Mouse (Mus musculus) midbrain, embryonic 11.5 days (tissue): Measurements from ENCODE around the gene Emilin2. TPM values are rescaled to one million over a fixed set of nuclear protein-coding genes. Genes with fewer than 3 reads are reported as not detected.
A peak's percentile ranks its signal among the peaks of the same experiment; 100 is the strongest.

Experiments
- ATAC-seq: fragments of 200-750 bp; cut with Nextera tagmentation; 2 replicates; pipeline ENCODE4 v1.8.0; 2017; ENCODE audit warnings: moderate TSS enrichment, moderate library complexity; ENCODE audit not compliant: low FRiP score
- DNase-seq: peaks from one replicate; pipeline ENCODE4 v3.0.0; 2015; ENCODE audit warnings: low spot score; ENCODE audit errors: missing footprints
- H3K27ac ChIP-seq: fragments of 300-500 bp; sonication (generic); 2 replicates; pipeline ENCODE4 v1.5.1; 2014; ENCODE audit warnings: low read depth, low read length
- H3K27me3 ChIP-seq: fragments of 300-500 bp; sonication (generic); 2 replicates; pipeline ENCODE4 v1.6.1; 2014; ENCODE audit warnings: mild to moderate bottlenecking, low read length, moderate library complexity, mixed read lengths; ENCODE audit not compliant: control insufficient read depth, insufficient read depth
- H3K36me3 ChIP-seq: fragments of 300-500 bp; sonication (generic); 2 replicates; pipeline ENCODE4 v1.6.1; 2014; ENCODE audit warnings: mild to moderate bottlenecking, low read length, moderate library complexity, mixed read lengths; ENCODE audit not compliant: control insufficient read depth, insufficient read depth
- H3K4me1 ChIP-seq: fragments of 300-500 bp; sonication (generic); 2 replicates; pipeline ENCODE4 v1.6.1; 2014; ENCODE audit warnings: low read length; ENCODE audit not compliant: control insufficient read depth, insufficient read depth
- H3K4me2 ChIP-seq: fragments of 300-500 bp; sonication (generic); 2 replicates; pipeline ENCODE4 v1.6.1; 2014; ENCODE audit warnings: mild to moderate bottlenecking, moderate library complexity
- H3K4me3 ChIP-seq: fragments of 300-500 bp; sonication (generic); 2 replicates; pipeline ENCODE4 v1.5.1; 2014; ENCODE audit warnings: low read depth, low read length
- H3K9ac ChIP-seq: fragments of 300-500 bp; sonication (generic); 2 replicates; pipeline ENCODE4 v1.6.1; 2014; ENCODE audit warnings: low read length
- H3K9me3 ChIP-seq: fragments of 300-500 bp; sonication (generic); 2 replicates; pipeline ENCODE4 v1.6.1; 2016; ENCODE audit warnings: low read length; ENCODE audit not compliant: control insufficient read depth
- WGBS: fragments of 180-500 bp; shearing (Covaris S2); extraction: QIAGEN DNeasy Blood & Tissue Kit; methylation state at CpG from one replicate; pipeline ENCODE4 v1.1.7; 2014; 5-methylcytosine and 5-hydroxymethylcytosine counted together
- polyA plus RNA-seq: library from polyadenylated mRNA; unstranded; fragments of >200 nt; fragmentation: Nextera tagmentation; extraction: Ambion mirVana; gene quantifications from 2 replicates; pipeline ENCODE4 v1.2.1, GENCODE M21; 2014

Emilin2 gene
- polyA plus RNA-seq, 1 experiment from 2014 or later: 11.8 TPM

DNA sequence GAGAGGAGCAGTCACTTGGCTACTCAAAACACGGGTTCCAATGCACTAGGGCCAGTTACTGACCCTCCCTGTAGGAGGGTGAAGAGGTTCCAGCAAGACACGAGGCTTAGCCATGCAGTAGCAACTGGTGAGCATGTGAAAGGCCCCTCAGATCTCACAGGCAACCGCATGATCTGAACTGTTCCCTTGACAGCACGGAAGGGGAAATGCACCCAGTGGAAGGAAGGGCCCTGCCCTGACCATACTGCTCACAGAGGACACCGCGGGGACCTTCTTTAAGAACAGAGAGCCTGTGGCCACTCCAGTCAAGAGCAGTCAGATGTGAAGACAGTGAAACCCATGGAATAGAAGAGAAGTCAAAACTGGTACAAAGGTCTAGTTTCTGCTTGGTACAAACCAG, 48.6 kb downstream of the Emilin2 start:
- DNase-seq (no peak), ATAC-seq (no peak)
- no peaks in the 10 kb centered on the region for H3K36me3 ChIP-seq
- no peak overlapping the region for H3K9ac ChIP-seq
- H3K27me3 ChIP-seq: no peaks in the 10 kb centered on the region
- no peak overlapping the region for H3K27ac ChIP-seq
- H3K4me2 ChIP-seq: no peak overlapping the region
- no peak overlapping the region for H3K4me3 ChIP-seq
- no peaks in the 10 kb centered on the region for H3K4me1 ChIP-seq
- H3K9me3 ChIP-seq: no peaks in the 10 kb centered on the region
- 80% methylated on average over 6 of the region's 6 CpGs for WGBS

GRCm38 (mm10) chr17:71260658-71261057, 51.1 kb downstream of the Emilin2 start:
- Histone ChIP-seq H3K4me3 (no peak overlapping the region), H3K9me3 (no peaks in the 10 kb centered on the region)
- 61% methylated on average over 3 of the region's 3 CpGs for WGBS

GRCm38 (mm10) chr17:71259727-71260126, 52.1 kb downstream of the Emilin2 start:
- Histone ChIP-seq H3K4me3 (no peak overlapping the region), H3K36me3 (no peaks in the 10 kb centered on the region), H3K4me1 (no peaks in the 10 kb centered on the region), H3K9me3 (no peaks in the 10 kb centered on the region), H3K27ac (no peak overlapping the region), H3K27me3 (no peaks in the 10 kb centered on the region), H3K9ac (no peak overlapping the region), H3K4me2 (no peak overlapping the region)
- 82% methylated on average over 11 of the region's 11 CpGs for WGBS
- DNase-seq (no peak), ATAC-seq (no peak)

More at GRCm38 (mm10) chr17:71260658-71261057, 51.1 kb downstream of the Emilin2 start:
- Histone ChIP-seq H3K9ac (no peak overlapping the region), H3K27me3 (no peaks in the 10 kb centered on the region), H3K27ac (no peak overlapping the region), H3K4me2 (no peak overlapping the region), H3K4me1 (no peaks in the 10 kb centered on the region), H3K36me3 (no peaks in the 10 kb centered on the region)
- DNase-seq (no peak), ATAC-seq (no peak)

DNA sequence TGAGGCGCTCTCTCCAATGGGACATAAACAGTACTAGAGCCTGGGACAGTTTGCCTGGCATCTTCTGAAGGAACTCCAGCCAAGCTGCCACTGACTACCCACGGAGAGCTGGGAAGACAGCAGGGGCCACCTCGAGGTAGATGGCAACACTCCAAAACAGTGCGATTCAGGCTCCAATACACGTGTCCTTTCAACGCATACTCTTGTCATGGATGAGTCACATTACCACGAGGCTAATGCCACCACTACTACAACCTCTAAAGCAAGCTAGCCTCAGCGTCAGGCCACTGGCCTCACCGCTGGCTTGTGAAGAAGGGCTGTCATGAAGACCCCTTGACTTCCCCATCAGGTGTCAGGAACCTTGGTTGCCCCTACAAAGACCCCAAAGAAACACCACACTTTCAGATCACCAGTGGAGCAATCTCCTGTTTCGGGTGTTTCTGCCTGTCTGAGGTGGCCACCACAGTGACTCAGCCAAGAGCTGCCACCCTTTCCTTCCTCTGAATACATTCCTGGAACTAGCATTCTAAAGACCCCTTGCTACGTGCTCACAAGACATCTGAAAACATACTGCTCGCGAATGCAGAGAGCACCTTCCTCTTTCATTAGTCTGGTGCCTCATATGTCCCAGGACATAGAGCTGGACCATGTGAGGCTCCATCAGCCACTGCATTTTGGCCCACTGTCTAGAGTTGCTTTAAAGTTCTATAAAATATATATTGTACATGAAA, 54.8 kb downstream of the Emilin2 start:
- Histone ChIP-seq H3K36me3 (no peaks in the 10 kb centered on the region), H3K27ac (no peak overlapping the region), H3K27me3 (no peaks in the 10 kb centered on the region), H3K4me1 (no peaks in the 10 kb centered on the region), H3K4me3 (no peak overlapping the region), H3K9me3 (no peaks in the 10 kb centered on the region), H3K4me2 (no peak overlapping the region), H3K9ac (no peak overlapping the region)
- DNase-seq: no peak
- ATAC-seq: no peak
- WGBS: 92% methylated on average over 13 of the region's 13 CpGs

DNA sequence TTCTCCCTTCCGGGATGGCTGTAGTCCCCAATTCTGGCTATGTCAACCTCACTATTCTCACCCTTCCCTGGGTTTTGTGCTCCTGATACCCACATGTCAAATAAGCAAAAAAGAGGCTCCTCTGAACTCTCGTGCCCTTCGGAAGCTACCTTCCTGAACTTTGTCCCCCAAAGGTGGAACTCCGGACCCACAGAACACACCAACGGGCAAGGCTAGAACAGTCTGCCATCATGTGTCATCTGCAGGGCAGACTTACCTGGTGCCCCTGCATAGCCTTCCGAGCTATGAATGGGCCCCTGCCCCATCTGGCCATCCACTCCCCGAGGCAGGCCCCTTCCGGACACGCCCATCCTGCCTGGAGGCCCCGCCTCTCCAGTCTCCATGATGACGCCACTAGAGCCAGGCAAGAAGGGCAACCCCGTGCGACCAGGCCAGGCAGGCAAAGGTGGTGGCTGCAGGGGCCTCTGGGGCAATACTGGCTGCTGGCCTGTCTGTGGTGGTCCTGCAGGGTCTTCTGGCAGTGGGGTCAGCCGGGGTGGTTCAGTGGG, 55.6 kb downstream of the Emilin2 start:
- Histone ChIP-seq H3K4me2 (no peak overlapping the region), H3K27ac (no peak overlapping the region), H3K4me1 (no peaks in the 10 kb centered on the region), H3K27me3 (no peaks in the 10 kb centered on the region), H3K36me3 (no peaks in the 10 kb centered on the region), H3K9ac (no peak overlapping the region), H3K4me3 (no peak overlapping the region), H3K9me3 (no peaks in the 10 kb centered on the region)
- ATAC-seq (no peak), DNase-seq (no peak)
- WGBS: 84% methylated on average over 14 of the region's 14 CpGs

GRCm38 (mm10) chr17:71254736-71255135, 57.0 kb downstream of the Emilin2 start:
- no peak overlapping the region for H3K27ac ChIP-seq
- no peaks in the 10 kb centered on the region for H3K9me3 ChIP-seq
- WGBS: 71% methylated on average over 6 of the region's 6 CpGs
- H3K27me3 ChIP-seq: no peaks in the 10 kb centered on the region
- DNase-seq (peak; percentile 86), ATAC-seq (no peak)
- no peak overlapping the region for H3K4me2 ChIP-seq
- no peak overlapping the region for H3K4me3 ChIP-seq
- no peaks in the 10 kb centered on the region for H3K4me1 ChIP-seq
- no peak overlapping the region for H3K9ac ChIP-seq
- no peaks in the 10 kb centered on the region for H3K36me3 ChIP-seq

DNA sequence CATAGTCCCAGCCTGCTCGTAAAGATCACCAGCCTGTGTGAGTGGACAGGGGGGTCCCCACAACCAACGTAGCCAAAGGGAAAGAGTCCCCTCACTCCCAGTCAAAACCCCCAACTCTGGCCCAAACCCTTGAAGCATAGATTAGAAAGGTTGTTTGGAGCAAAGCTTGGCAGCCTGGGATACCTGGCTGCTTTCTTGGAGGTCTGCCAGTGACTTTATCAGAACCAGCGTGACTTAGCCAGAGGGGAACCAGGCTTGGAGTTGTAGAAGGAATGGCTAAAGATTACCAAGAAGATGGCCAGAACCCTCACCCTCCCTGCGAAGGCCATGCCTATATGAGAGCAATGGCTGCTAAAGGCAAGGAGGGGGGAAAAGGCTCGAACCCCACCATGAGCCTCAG, 57.7 kb downstream of the Emilin2 start:
- Histone ChIP-seq H3K27ac (no peak overlapping the region), H3K4me1 (no peaks in the 10 kb centered on the region), H3K36me3 (no peaks in the 10 kb centered on the region), H3K27me3 (no peaks in the 10 kb centered on the region), H3K9me3 (no peaks in the 10 kb centered on the region), H3K4me3 (no peak overlapping the region), H3K4me2 (no peak overlapping the region), H3K9ac (no peak overlapping the region)
- DNase-seq: no peak
- no peak for ATAC-seq
- 91% methylated on average over 5 of the region's 5 CpGs for WGBS

GRCm38 (mm10) chr17:71253391-71253790, 58.4 kb downstream of the Emilin2 start:
- Histone ChIP-seq H3K27me3 (no peaks in the 10 kb centered on the region), H3K36me3 (peaks cover 2% of the 10 kb centered on the region; the same call in 1 of the 2 replicates), H3K4me3 (no peak overlapping the region), H3K4me1 (no peaks in the 10 kb centered on the region), H3K4me2 (no peak overlapping the region), H3K27ac (no peak overlapping the region), H3K9ac (no peak overlapping the region), H3K9me3 (no peaks in the 10 kb centered on the region)
- ATAC-seq (no peak), DNase-seq (no peak)
- 95% methylated on average over 2 of the region's 2 CpGs for WGBS

DNA sequence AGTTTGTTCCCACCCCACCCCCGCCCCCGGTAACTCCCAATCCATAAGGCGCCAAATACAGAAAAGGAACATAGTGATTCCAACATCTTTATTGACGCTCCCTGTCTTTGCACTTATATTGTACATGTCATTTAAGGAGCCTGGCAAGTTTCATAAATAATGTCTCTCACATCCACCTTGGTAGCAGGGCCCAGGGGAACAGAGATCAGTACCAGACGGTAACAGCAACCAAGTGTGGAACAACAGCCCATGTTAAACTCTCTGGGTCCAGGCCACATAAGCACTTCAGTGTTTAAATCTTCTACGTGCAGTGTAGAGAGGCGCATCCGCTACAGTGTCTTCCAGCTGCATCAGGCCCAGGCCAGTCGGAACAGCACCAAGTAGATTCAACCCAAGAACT, 59.7 kb downstream of the Emilin2 start:
- WGBS: 93% methylated on average over 9 of the region's 9 CpGs

More for the DNA sequence above, 59.7 kb downstream of the Emilin2 start:
- H3K4me2 ChIP-seq: no peak overlapping the region
- no peaks in the 10 kb centered on the region for H3K4me1 ChIP-seq
- DNase-seq (no peak), ATAC-seq (no peak)
- H3K27ac ChIP-seq: no peak overlapping the region
- H3K9ac ChIP-seq: no peak overlapping the region
- H3K36me3 ChIP-seq: peaks cover 8% of the 10 kb centered on the region; the same call in 1 of the 2 replicates
- no peaks in the 10 kb centered on the region for H3K27me3 ChIP-seq
- H3K9me3 ChIP-seq: no peaks in the 10 kb centered on the region
- H3K4me3 ChIP-seq: no peak overlapping the region
